Mouse (Mus musculus) limb, embryonic 15.5 days (tissue): ENCODE data around the gene Tmprss9. TPM values are rescaled to one million over a fixed set of nuclear protein-coding genes. Genes with fewer than 3 reads are reported as not detected.

Experiments
- ATAC-seq: fragments of 200-750 bp; cut with Nextera tagmentation; 2 replicates; pipeline ENCODE4 v1.8.0; 2017; ENCODE audit warnings: low read depth, moderate TSS enrichment; ENCODE audit not compliant: insufficient number of reproducible peaks, low FRiP score, low TSS enrichment
- H3K27ac ChIP-seq: fragments of 300-500 bp; sonication (generic); 2 replicates; pipeline ENCODE4 v1.5.1; 2015; ENCODE audit warnings: moderate library complexity, mild to moderate bottlenecking, inconsistent platforms
- H3K27me3 ChIP-seq: fragments of 300-500 bp; sonication (generic); 2 replicates; pipeline ENCODE4 v1.6.1; 2015; ENCODE audit warnings: inconsistent platforms
- H3K36me3 ChIP-seq: fragments of 300-500 bp; sonication (generic); 2 replicates; pipeline ENCODE4 v1.6.1; 2015; ENCODE audit warnings: inconsistent platforms
- H3K4me1 ChIP-seq: fragments of 300-500 bp; sonication (generic); 2 replicates; pipeline ENCODE4 v1.6.1; 2015; ENCODE audit warnings: inconsistent platforms
- H3K4me2 ChIP-seq: fragments of 300-500 bp; sonication (generic); 2 replicates; pipeline ENCODE4 v1.6.1; 2015; ENCODE audit warnings: mild to moderate bottlenecking, inconsistent platforms
- H3K4me3 ChIP-seq: fragments of 300-500 bp; sonication (generic); 2 replicates; pipeline ENCODE4 v1.5.1; 2015; ENCODE audit warnings: mild to moderate bottlenecking, inconsistent platforms
- H3K9ac ChIP-seq: fragments of 300-500 bp; sonication (generic); 2 replicates; pipeline ENCODE4 v1.6.1; 2015; ENCODE audit warnings: inconsistent platforms
- H3K9me3 ChIP-seq: fragments of 300-500 bp; sonication (generic); 2 replicates; pipeline ENCODE4 v1.6.1; 2016; ENCODE audit warnings: inconsistent platforms
- WGBS: fragments of 180-500 bp; shearing (Covaris S2); methylation state at CpG from one replicate; pipeline ENCODE4 v1.1.7; 2015; 5-methylcytosine and 5-hydroxymethylcytosine counted together
- polyA plus RNA-seq: library from polyadenylated mRNA; unstranded; fragments of >200 nt; fragmentation: Nextera tagmentation; extraction: Ambion mirVana; gene quantifications from 2 replicates; pipeline ENCODE4 v1.2.1, GENCODE M21; 2015

Tmprss9 gene
- polyA plus RNA-seq, 1 experiment from 2014 or later: not detected

DNA sequence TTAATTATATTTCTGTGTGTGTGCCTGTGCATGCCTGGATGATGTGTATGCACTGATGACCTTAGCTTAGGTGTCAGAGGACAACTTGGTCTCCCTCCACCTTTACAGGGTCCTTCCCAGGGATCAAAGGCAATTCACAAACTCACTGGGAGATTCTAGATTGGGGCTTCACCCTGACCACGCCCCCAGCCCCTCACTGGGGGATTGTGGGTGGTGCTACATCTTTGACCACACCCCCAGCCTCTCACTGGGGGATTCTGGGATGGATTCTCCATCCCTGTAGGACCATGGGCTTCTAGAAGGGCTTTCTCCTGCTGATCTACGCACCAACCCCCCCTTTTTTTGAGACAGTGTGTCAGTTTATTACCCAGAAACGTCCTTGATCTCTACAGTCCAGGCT is 53.8 kb downstream of the Tmprss9 start:
- Histone ChIP-seq H3K9ac (no peak overlapping the region), H3K9me3 (no peaks in the 10 kb centered on the region), H3K4me2 (no peak overlapping the region), H3K27ac (no peak overlapping the region), H3K36me3 (no peaks in the 10 kb centered on the region), H3K4me3 (no peak overlapping the region), H3K27me3 (no peaks in the 10 kb centered on the region), H3K4me1 (peaks cover 24% of the 10 kb centered on the region)
- WGBS: 49% methylated on average over 3 of the region's 3 CpGs
- ATAC-seq: no peak

DNA sequence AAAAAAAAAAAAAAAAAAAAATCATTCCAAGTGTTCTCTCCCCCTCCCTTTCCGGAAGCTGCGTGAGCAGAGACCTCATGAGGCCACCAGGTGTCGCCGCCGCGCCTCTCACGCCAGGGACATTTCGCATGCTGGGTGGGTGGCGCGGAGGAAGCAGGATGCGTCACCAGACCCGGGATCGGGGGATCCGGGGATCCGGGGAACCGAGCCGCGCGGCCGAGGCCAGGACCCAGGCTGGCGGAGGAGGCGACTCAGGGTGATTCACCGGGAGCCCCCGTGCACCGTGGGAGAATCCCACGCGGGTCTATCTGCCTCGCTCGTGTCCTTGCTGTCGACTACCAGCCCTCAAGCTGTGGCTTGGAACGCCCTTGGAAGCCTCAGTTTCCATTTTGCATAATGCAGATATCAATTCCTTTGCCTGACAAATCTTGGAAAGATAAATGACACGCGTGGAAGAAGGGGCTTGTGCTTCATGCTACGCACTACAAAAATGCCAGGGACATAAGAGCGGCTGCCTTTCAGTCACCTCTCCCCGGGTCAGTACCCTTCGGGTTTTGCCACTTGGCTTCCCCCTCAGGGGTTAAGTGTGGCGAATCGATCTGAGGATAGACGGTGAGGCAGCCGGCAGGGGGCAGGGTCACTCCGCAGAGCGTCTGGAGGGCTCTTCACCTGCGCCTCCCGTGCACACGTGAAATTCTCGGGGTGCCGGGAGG is 57.1 kb downstream of the Tmprss9 start:
- peaks cover 3% of the 10 kb centered on the region; the same call in 1 of the 2 replicates for H3K27me3 ChIP-seq
- no peaks in the 10 kb centered on the region for H3K9me3 ChIP-seq
- no peak for ATAC-seq
- peak overlapping the region; percentile 94 for H3K4me2 ChIP-seq
- H3K36me3 ChIP-seq: no peaks in the 10 kb centered on the region
- peak overlapping the region; percentile 95 for H3K27ac ChIP-seq
- peaks cover 46% of the 10 kb centered on the region for H3K4me1 ChIP-seq
- H3K4me3 ChIP-seq: peak overlapping the region; percentile 67
- WGBS: under 1% methylated on average over 46 of the region's 48 CpGs
- peak overlapping the region; percentile 55 for H3K9ac ChIP-seq

DNA sequence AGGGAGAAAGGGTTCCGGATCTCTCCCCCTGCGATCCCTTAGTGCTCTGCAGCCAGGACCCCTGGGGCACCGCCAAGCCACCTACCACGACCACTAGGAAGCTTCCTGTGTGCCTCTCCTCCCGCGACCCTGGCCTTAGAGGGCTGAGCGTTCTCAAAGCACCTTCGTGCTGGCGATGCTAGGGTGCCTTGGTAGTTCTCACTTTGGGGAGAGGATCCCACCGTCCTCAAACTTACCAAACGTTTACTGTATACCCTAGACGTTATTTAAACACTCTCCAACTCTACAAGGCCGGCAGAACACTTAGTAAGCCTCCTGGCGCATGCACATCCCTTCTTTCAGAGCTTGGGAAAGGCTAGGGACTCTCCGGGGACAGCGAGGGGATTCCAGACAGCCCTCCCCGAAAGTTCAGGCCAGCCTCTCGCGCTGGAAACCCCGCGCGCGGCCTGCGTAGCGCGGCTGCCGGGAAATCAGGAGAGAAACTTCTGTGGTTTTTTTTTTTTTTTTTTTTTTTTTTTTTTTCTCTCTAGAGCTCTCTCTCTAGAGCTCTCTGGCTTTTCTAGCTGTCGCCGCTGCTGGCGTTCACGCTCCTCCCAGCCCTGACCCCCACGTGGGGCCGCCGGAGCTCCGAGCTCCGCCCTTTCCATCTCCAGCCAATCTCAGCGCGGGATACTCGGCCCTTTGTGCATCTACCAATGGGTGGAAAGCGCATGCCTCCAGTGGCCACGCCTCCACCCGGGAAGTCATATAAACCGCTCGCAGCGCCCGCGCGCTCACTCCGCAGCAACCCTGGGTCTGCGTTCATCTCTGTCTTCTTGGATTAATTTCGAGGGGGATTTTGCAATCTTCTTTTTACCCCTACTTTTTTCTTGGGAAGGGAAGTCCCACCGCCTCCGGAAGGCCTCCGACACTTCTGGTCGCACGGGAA is 57.9 kb downstream of the Tmprss9 start, which contains the start of gene Gadd45b:
Gadd45b (plus strand) TSS at position 775 of the 928 bp plus-strand sequence.
- Histone ChIP-seq H3K9ac (peak within 1 kb of the TSS; percentile 72), H3K9me3 (no peaks in the 10 kb centered on the region), H3K27ac (peak within 1 kb of the TSS; percentile 95), H3K4me2 (peak within 1 kb of the TSS; percentile 94), H3K4me3 (peak within 1 kb of the TSS; percentile 67), H3K27me3 (peaks cover 6% of the 10 kb centered on the region; the same call in 1 of the 2 replicates), H3K36me3 (no peaks in the 10 kb centered on the region), H3K4me1 (peaks cover 53% of the 10 kb centered on the region)
- WGBS: under 1% methylated on average over 56 of the region's 56 CpGs
- ATAC-seq: peak; percentile 91

DNA sequence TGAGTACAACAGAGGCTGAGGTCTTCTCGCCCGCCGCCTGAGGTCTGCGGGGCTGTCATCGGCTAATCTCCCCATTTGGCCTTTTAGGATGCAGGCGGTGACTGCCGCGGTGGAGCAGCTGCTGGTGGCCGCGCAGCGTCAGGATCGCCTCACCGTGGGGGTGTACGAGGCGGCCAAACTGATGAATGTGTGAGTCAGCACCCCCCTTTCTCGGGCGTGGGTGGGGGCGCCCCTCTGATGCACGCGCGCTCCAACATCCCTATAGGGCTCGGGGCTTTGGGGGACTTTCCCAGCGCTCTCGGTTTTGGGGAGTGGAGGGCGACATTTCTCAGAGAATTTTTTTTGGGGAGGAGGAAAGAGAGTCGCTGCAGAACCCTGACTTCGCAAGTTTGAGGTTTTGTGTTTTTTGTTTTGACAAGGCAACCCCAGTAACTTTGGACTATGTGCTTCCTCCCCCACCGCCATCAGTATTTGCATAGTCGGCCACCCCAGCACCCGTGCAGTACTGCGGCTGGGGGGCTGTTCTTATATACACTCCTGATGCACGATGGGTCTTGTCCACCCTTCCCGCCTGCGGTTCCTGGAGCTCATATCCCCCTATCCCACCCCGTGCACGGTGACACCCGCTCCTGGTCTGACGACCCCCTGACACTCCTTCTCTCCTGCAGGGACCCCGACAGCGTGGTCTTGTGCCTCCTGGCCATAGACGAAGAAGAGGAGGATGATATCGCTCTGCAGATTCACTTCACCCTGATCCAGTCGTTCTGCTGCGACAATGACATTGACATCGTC is 58.9 kb downstream of the Tmprss9 start:
- Histone ChIP-seq H3K36me3 (no peaks in the 10 kb centered on the region), H3K4me2 (peak overlapping the region; percentile 72), H3K9ac (peak overlapping the region; percentile 72), H3K9me3 (no peaks in the 10 kb centered on the region), H3K27me3 (peaks cover 6% of the 10 kb centered on the region; the same call in 1 of the 2 replicates), H3K4me1 (peaks cover 62% of the 10 kb centered on the region), H3K27ac (peak overlapping the region; percentile 85), H3K4me3 (peak overlapping the region; percentile 67)
- ATAC-seq: no peak
- WGBS: under 1% methylated on average over 43 of the region's 45 CpGs

DNA sequence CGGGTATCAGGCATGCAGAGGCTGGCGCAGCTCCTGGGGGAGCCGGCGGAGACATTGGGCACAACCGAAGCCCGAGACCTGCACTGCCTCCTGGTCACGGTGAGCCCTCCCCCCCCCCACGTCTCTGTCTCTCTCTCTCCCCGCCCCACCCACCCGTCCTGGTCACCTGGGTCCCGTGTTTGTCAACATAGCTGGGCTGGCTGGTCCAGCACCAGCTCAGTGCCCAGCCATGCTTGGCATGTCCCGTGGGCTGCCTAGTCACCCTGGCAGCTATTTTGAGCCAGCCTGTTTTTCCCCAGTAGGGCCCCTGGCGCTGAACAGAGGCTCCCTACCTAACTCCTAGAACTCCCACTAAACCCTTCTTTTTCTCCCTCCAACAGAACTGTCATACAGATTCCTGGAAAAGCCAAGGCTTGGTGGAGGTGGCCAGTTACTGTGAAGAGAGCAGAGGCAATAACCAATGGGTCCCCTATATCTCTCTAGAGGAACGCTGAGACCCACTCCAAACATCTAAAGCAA is 59.6 kb downstream of the Tmprss9 start:
- WGBS: 7% methylated on average over 14 of the region's 14 CpGs
- Histone ChIP-seq H3K4me1 (peaks cover 68% of the 10 kb centered on the region), H3K9ac (peak overlapping the region; percentile 72), H3K4me3 (peak overlapping the region; percentile 67), H3K27me3 (peaks cover 6% of the 10 kb centered on the region; the same call in 1 of the 2 replicates), H3K4me2 (peak overlapping the region; percentile 72), H3K9me3 (no peaks in the 10 kb centered on the region), H3K36me3 (no peaks in the 10 kb centered on the region), H3K27ac (no peak overlapping the region; the same call in 1 of the 2 replicates)
- ATAC-seq: no peak

DNA sequence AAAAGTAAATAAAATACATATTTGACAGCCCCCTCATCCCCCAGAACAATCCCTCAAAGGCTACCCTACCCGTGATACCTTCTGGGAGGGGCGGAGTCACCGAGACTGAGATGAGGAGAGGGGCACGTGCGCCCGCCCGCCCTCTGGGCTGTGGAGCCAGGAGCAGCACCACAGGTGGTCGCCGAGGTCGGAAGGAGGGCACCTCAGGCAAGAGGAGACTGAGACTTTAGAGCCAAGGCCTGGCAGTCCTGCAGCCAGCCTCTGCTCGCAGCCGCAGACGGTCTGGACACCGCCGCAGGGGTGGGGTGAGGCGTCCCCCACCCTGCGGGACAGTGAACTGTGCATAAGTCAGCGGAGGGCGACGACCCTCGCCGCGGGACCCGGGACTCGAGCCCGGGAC is 60.0 kb downstream of the Tmprss9 start:
- H3K27ac ChIP-seq: 0 out of 2 replicates have a peak overlapping the region, but pooled peaks have one; percentile 29
- 4% methylated on average over 26 of the region's 26 CpGs for WGBS
- H3K4me2 ChIP-seq: peak overlapping the region; percentile 72
- no peak for ATAC-seq
- peaks cover 6% of the 10 kb centered on the region; the same call in 1 of the 2 replicates for H3K27me3 ChIP-seq
- no peaks in the 10 kb centered on the region for H3K36me3 ChIP-seq
- H3K9me3 ChIP-seq: no peaks in the 10 kb centered on the region
- H3K9ac ChIP-seq: no peak overlapping the region
- peak overlapping the region; percentile 67 for H3K4me3 ChIP-seq
- H3K4me1 ChIP-seq: peaks cover 73% of the 10 kb centered on the region

GRCm38 (mm10) chr10:80932206-80932605 is 60.6 kb downstream of the Tmprss9 start:
- no peaks in the 10 kb centered on the region for H3K36me3 ChIP-seq
- peak overlapping the region; percentile 72 for H3K4me2 ChIP-seq
- H3K4me1 ChIP-seq: peaks cover 78% of the 10 kb centered on the region
- ATAC-seq: no peak
- 0 out of 2 replicates have a peak overlapping the region, but pooled peaks have one; percentile 14 for H3K9ac ChIP-seq
- H3K27me3 ChIP-seq: peaks cover 6% of the 10 kb centered on the region; the same call in 1 of the 2 replicates
- peak overlapping the region; percentile 67 for H3K27ac ChIP-seq
- H3K9me3 ChIP-seq: no peaks in the 10 kb centered on the region
- H3K4me3 ChIP-seq: peak overlapping the region; percentile 67
- 1% methylated on average over 20 of the region's 20 CpGs for WGBS

GRCm38 (mm10) chr10:80932700-80933420 is 61.2 kb downstream of the Tmprss9 start:
- 3% methylated on average over 17 of the region's 17 CpGs for WGBS
- Histone ChIP-seq H3K36me3 (no peaks in the 10 kb centered on the region), H3K4me2 (peak overlapping the region; percentile 72), H3K4me3 (peak overlapping the region; percentile 67), H3K27ac (peak overlapping the region; percentile 67), H3K9ac (0 out of 2 replicates have a peak overlapping the region, but pooled peaks have one; percentile 14), H3K9me3 (no peaks in the 10 kb centered on the region), H3K27me3 (peaks cover 6% of the 10 kb centered on the region; the same call in 1 of the 2 replicates), H3K4me1 (peaks cover 85% of the 10 kb centered on the region)
- ATAC-seq: no peak

DNA sequence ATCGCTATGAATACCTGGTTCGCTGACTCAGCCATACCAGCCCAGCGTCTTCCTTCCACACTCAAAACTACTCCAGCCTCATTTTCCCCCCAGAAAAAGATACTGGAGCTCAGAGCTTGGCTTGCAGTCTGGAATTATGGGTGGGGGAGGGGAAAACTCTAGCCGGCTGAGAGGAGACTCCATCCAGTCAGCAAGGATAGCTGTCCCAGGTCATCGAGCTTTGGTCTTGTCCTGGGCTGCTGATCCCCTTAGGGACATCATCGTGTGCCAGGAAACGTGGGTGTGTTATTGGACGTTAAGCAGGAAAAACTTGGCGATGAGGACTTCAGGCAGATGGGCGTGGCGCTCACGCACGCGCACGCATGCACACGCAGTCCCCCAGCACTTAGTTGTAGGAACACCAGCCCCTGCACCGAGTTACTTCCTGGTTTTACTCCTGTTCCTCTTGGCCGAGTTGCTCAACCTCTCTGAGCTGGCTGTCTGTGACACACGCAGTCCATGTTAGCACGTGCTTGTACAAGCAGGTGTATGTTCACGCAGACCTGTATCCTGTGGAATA is 61.9 kb downstream of the Tmprss9 start:
- Histone ChIP-seq H3K9ac (no peak overlapping the region), H3K27ac (peak overlapping the region; percentile 67), H3K9me3 (no peaks in the 10 kb centered on the region), H3K4me3 (peak overlapping the region; percentile 67), H3K36me3 (no peaks in the 10 kb centered on the region), H3K27me3 (peaks cover 6% of the 10 kb centered on the region; the same call in 1 of the 2 replicates), H3K4me2 (peak overlapping the region; percentile 72), H3K4me1 (peaks cover 91% of the 10 kb centered on the region)
- WGBS: 3% methylated on average over 21 of the region's 21 CpGs
- ATAC-seq: no peak
